Mouse (Mus musculus) olfactory bulb, adult 2 months (tissue): ENCODE data around the gene Gm11733. TPM values are rescaled to one million over a fixed set of nuclear protein-coding genes. Genes with fewer than 3 reads are reported as not detected.

Experiments used
- H3K27ac ChIP-seq: fragments of 200-500 bp; 2 replicates; pipeline ENCODE4 v1.5.1; 2012; ENCODE audit warnings: low read depth, low read length; ENCODE audit not compliant: insufficient read depth
- H3K4me1 ChIP-seq: fragments of 200-500 bp; 2 replicates; pipeline ENCODE4 v1.6.1; 2012; ENCODE audit warnings: low read length; ENCODE audit not compliant: control insufficient read depth, insufficient read depth
- H3K4me3 ChIP-seq: fragments of 200-500 bp; 2 replicates; pipeline ENCODE4 v1.5.1; 2012; ENCODE audit warnings: mild to moderate bottlenecking, low read depth, low read length, moderate library complexity; ENCODE audit not compliant: insufficient read depth
- CTCF ChIP-seq: fragments of 200-500 bp; IDR thresholded peaks from 2 replicates; pipeline ENCODE4 v1.5.1; 2012; ENCODE audit warnings: low read depth, mild to moderate bottlenecking, low read length, moderate library complexity; ENCODE audit not compliant: insufficient read depth
- POLR2A ChIP-seq: fragments of 200-500 bp; IDR thresholded peaks from 2 replicates; pipeline ENCODE4 v1.6.1; 2012; ENCODE audit warnings: mild to moderate bottlenecking, low read depth, low read length, moderate library complexity; ENCODE audit not compliant: insufficient read depth
- WGBS: fragments of 180-500 bp; shearing (Covaris S2); methylation state at CpG from one replicate; pipeline ENCODE4 v1.1.7; 2018; 5-methylcytosine and 5-hydroxymethylcytosine counted together
- polyA plus RNA-seq: library from polyadenylated mRNA; stranded (reverse); fragments of >200 nt; gene quantifications from 2 replicates; pipeline ENCODE4 v1.2.4, GENCODE M21; 2012; ENCODE audit warnings: low replicate concordance; ENCODE audit not compliant: missing spikeins, insufficient read depth, insufficient read length

Gene Gm11733
- not detected in 2 replicates for polyA plus RNA-seq

DNA sequence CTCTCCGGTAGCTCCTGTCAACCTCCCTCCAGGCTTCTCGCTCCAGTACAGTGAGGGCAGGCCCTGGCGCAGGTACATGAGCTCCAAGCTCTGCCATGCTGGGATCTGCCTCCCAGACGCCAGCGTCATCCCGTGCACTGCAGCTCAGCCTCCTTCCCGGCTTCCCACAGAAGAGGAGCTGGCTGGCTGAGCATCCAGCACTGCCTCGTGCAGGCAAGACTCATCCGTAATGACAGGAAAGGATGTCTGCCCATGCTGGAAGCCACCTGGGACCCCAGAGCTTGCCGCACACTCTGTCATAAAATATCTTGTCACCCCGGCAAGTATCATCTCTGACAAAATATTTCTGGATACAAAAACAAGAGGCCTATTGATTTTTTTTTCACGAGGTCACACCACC, at the start of gene Gm11733:
Gene Gm11733 (plus strand): TSS at position 171 of the 400 bp plus-strand sequence.
- no peak within 1 kb of the TSS for H3K4me3 ChIP-seq
- WGBS, result 20% methylated on average over 12 of the region's 12 CpGs

DNA sequence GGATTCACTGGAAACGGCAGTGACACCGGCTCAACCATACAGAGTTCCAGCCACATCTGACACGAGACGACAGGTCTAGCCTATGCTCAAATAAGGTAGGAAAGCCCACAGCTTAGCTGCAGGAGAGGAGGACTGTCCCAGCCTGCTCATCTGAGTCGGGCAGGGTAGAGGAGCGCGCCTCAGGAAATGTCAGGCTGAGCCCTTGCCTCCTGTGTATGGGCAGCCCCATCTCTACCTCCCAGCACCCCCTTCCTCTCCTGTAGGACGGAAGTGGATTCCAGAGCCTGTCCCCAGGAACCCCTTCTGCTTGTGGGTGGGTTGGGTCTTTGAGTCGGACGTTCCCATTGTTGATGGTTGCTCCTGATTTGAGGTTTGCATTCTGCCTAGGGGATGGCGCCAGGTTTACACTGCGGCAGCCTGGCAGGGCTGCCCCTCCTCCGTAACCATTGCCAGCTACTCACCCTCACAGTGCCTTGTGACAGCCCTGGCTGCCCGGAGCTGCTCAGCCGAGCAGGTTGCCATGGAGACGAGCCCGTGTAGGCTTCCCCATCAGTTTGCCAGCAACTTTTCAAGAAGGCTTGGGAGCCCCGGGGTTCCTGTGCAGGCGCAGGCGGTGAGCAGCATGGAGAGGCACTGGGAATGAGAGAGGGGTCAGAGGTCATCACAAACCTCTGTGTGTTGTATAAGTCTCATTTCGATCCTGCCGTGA, 47.6 kb upstream of the Gm11733 start:
- Histone ChIP-seq H3K4me1 (peaks cover 39% of the 10 kb centered on the region), H3K27ac (no peak overlapping the region), H3K4me3 (no peak overlapping the region)
- TF ChIP-seq CTCF (peak; percentile 26; the same call in 1 of the 2 replicates), POLR2A (no peak)
- WGBS, result 15% methylated on average over 22 of the region's 22 CpGs

More for the DNA sequence above, at the start of gene Gm11733:
- TF ChIP-seq CTCF (no peak), POLR2A (no peak)
- Histone ChIP-seq H3K27ac (peak within 1 kb of the TSS; percentile 87), H3K4me1 (peaks cover 46% of the 10 kb centered on the region)

DNA sequence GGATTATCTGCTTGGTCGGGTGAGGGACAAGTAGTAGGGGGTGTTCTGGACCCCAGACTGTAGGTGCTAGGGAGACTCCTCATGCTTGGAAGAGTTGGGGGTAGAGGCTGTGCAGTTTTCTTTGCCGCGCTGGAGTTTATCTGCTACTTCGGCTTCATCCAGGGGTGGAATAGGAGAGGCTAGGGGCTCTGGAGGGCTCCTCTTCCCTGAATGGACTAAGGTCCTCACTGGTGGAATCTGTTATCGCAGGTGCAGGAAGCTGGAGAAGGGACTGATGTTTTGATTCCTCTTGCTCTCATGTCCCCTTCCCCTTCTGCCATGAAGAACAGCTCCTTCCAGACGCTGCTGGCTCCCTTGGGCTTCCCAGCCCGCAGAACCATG, 47.1 kb upstream of the Gm11733 start:
- 34% methylated on average over 7 of the region's 7 CpGs for WGBS
- Histone ChIP-seq H3K27ac (no peak overlapping the region), H3K4me3 (no peak overlapping the region), H3K4me1 (peaks cover 39% of the 10 kb centered on the region)
- TF ChIP-seq CTCF (no peak), POLR2A (no peak)

DNA sequence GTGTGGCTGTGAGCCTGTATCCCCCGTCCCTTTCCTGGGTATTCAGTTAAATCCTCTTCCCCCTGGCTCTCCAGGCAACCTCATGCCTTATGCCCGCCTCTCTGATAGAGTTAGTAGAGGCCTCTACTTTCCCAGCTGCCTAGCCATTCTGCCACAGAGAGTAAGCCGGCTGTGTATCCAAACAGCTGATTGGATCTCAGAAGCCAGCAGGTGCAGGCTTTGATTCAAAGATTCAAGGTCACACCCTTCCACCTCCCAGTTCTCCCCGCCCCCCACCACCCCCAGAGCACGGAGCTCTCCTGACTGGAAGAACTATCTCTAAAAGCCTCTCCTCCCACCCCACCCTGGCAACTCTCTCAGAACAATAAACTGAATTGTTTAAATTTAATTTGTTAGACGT, 45.8 kb upstream of the Gm11733 start:
- 70% methylated on average over 6 of the region's 6 CpGs for WGBS
- Histone ChIP-seq H3K4me1 (peaks cover 39% of the 10 kb centered on the region), H3K4me3 (no peak overlapping the region), H3K27ac (no peak overlapping the region)
- TF ChIP-seq POLR2A (no peak), CTCF (no peak)

DNA sequence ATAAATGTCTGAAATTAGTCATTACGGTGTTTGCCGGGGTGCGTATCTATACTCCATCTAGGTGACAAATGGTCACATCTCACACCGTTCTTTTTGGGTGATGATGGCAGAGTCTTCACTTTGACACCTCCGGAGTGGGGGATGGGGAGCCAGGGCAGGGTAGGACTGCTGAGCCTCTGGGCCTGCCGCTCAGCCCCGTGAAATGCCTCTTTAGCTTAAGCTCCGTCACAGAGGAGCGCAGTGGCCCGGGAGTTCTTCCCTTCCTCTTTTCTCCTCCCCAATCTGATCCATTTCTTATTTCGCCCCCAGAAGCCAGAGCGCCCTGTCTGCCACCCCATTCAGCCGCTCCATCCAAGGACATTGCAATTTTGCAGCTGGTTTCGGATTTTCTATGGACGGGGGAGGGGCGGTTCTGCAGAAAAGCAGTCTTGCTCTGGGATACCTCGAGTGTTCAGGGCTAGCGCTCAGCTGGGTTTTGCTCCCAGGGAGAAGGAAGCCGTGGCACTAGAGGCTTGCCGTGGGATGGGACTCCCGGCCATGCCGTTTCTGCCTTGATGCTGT, 43.2 kb upstream of the Gm11733 start:
- Histone ChIP-seq H3K4me1 (peaks cover 35% of the 10 kb centered on the region), H3K27ac (no peak overlapping the region), H3K4me3 (no peak overlapping the region)
- 24% methylated on average over 22 of the region's 22 CpGs for WGBS
- TF ChIP-seq CTCF, result no peak
- no peak for TF ChIP-seq POLR2A

DNA sequence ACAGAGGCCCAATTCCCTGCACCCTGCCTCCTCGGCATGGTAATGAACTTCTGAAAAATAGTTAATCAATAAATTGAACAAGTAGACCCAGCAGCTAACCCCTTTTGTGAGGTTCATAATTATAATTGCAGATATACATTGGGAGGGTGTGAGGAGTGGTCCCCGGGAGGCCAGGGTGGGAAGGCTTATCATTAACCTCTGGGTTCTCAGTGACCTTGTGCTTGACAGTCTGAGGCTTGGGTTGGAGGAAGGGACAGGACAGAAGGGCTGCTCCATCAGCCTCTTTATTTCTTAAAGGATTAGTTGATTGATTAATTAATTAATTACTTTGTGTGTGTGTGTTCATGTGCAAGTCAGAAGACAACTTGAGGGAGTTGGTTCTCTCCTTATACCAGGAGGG, 40.1 kb upstream of the Gm11733 start:
- no peak overlapping the region for H3K4me3 ChIP-seq
- no peak for TF ChIP-seq POLR2A
- no peak for TF ChIP-seq CTCF
- H3K4me1 ChIP-seq, result peaks cover 10% of the 10 kb centered on the region
- no peak overlapping the region for H3K27ac ChIP-seq
- WGBS, result 96% methylated on average over 2 of the region's 2 CpGs

DNA sequence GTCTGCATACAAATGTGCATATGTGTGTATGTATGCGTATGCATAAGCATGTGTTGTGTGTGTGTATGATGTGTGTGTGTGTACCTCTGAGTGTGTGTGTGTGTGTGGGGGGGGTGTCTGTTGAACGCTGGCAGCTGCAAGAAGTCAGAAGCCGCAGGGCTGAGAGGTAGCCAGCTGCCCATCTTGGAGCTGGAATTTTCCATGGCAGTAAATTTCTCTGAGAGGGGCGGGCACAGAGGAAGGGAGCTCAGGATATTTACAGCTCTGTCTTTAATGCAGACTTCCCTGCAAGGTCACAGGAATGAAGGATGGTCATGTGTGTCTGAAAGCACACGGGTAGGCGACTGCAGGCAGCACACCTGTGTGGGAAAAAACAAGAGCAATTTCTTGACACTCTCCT, 38.5 kb upstream of the Gm11733 start:
- H3K27ac ChIP-seq, result no peak overlapping the region
- no peak overlapping the region for H3K4me3 ChIP-seq
- 75% methylated on average over 6 of the region's 6 CpGs for WGBS
- TF ChIP-seq POLR2A (no peak), CTCF (no peak)
- peaks cover 8% of the 10 kb centered on the region for H3K4me1 ChIP-seq

DNA sequence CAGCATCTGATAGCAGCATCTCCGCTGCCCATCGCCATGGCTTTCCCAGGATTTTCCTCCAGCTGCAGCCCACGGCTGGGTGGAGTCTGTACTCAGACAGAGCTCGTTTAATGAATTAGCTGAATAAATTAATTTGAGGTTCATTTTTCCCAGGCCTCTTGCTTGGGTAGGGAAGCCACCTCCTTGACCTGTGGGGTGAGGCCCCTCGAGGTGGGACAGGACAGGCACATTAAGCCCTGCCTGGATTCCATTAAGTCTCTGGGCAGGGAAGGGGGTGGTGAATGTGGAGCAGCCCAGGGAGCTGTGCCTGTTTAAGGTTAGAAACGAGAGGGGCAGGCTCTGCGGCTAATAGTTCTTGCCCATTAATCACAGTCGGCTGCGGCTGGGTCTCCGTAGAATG, 30.1 kb upstream of the Gm11733 start:
- H3K27ac ChIP-seq, result no peak overlapping the region
- WGBS, result 30% methylated on average over 10 of the region's 10 CpGs
- H3K4me1 ChIP-seq, result peaks cover 6% of the 10 kb centered on the region
- TF ChIP-seq CTCF (no peak), POLR2A (no peak)
- no peak overlapping the region for H3K4me3 ChIP-seq

DNA sequence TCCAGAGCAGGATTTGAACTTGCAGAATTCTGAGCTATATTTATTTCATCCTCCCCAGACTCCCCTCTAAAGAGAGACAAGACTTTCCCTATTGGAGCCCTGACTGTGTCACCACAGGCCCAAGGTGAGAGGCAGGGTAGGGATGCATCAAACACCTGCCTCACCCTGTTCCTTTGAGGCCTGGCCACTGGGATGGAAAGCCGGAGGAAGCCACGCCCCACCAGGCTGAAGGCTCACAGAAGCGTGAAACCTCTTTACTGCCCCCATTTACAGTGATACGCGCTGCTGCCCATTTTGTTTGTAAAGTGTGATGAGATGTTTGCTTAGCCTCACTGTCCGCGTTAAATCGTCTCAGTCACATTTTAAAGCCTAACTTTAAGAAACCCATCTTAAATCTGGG, 25.0 kb upstream of the Gm11733 start:
- no peak overlapping the region for H3K4me3 ChIP-seq
- no peak overlapping the region for H3K27ac ChIP-seq
- 38% methylated on average over 8 of the region's 8 CpGs for WGBS
- peaks cover 1% of the 10 kb centered on the region for H3K4me1 ChIP-seq
- no peak for TF ChIP-seq CTCF
- TF ChIP-seq POLR2A, result no peak
